Mouse (Mus musculus): ENCODE measurements around the gene Pitx2. TPM values are rescaled to one million over a fixed set of nuclear protein-coding genes. Genes with fewer than 3 reads are reported as not detected.

Gene Pitx2
- total RNA-seq, 2 experiments from 2014 or later, result not detected

GRCm38 (mm10) chr3:129238664-129239258, 39.1 kb downstream of the Pitx2 start:
- ATAC-seq (replicated peaks; ENCODE audit: low FRiP score, poor library complexity, severe bottlenecking), result no peak

- ATAC-seq (replicated peaks; ENCODE audit: low FRiP score, poor library complexity, severe bottlenecking), result no peak
Measured at GRCm38 (mm10) chr3:129250997-129251396, 51.3 kb downstream of the Pitx2 start.

GRCm38 (mm10) chr3:129254246-129254645, 54.6 kb downstream of the Pitx2 start:
- ATAC-seq (replicated peaks; ENCODE audit: low FRiP score, poor library complexity, severe bottlenecking), result no peak

- ATAC-seq (replicated peaks; ENCODE audit: low FRiP score, poor library complexity, severe bottlenecking), result no peak
Measured at GRCm38 (mm10) chr3:129256283-129256682, 56.6 kb downstream of the Pitx2 start.

- ATAC-seq (replicated peaks; ENCODE audit: low FRiP score, poor library complexity, severe bottlenecking), result no peak
Measured at GRCm38 (mm10) chr3:129256766-129257165, 57.1 kb downstream of the Pitx2 start.

GRCm38 (mm10) chr3:129258497-129258896, 58.8 kb downstream of the Pitx2 start:
- ATAC-seq (replicated peaks; ENCODE audit: low FRiP score, poor library complexity, severe bottlenecking), result no peak

Other genes with a start within 250 kb of the Pitx2 start
- not detected in 2 replicates for gene Enpep, start 132.8 kb downstream of the Pitx2 start, total RNA-seq (2015; ENCODE audit: low replicate concordance)
- gene Enpep, start 132.8 kb downstream of the Pitx2 start, total RNA-seq (2017; ENCODE audit: low replicate concordance), result not detected in 2 replicates